Mouse (Mus musculus) CH12.LX (cell line): ENCODE data around the gene Klk6. TPM values are rescaled to one million over a fixed set of nuclear protein-coding genes. Genes with fewer than 3 reads are reported as not detected.

Experiments used
- DNase-seq: peaks from one replicate; pipeline ENCODE4 v3.0.0-alpha.2; 2013; ENCODE audit errors: extremely low read depth
- H3K27ac ChIP-seq: 2 replicates; pipeline ENCODE4 v1.5.1; 2012; ENCODE audit warnings: low read depth, mild to moderate bottlenecking, control low read depth, moderate library complexity; ENCODE audit not compliant: insufficient read depth
- H3K27me3 ChIP-seq: replicated peaks from 2 replicates; pipeline ENCODE3; 2012; ENCODE audit warnings: inconsistent platforms
- H3K36me3 ChIP-seq, 2 experiments: replicated peaks in 1 of 2; 2 replicates each; pipeline versions ENCODE3 to v1.6.1; 2012; ENCODE audit warnings: inconsistent platforms in 1 of 2, low read length in 1 of 2, mild to moderate bottlenecking in 1 of 2, mixed read lengths in 1 of 2, moderate library complexity in 1 of 2; ENCODE audit not compliant: control insufficient read depth in 1 of 2, insufficient read depth in 1 of 2
- H3K4me1 ChIP-seq, 2 experiments: 2 replicates each; pipeline ENCODE4 v1.6.1; 2012; ENCODE audit warnings: inconsistent platforms in 1 of 2, moderate library complexity in 1 of 2; ENCODE audit not compliant: insufficient read depth in 2 of 2, control insufficient read depth in 1 of 2
- H3K4me2 ChIP-seq: 2 replicates; pipeline ENCODE4 v1.6.1; 2012; ENCODE audit warnings: low read depth, mild to moderate bottlenecking, control low read depth; ENCODE audit not compliant: poor library complexity, insufficient read depth, severe bottlenecking
- H3K4me3 ChIP-seq, 3 experiments: fragments of 150-350 bp in 1 of 3; sonication (generic) in 1 of 3; replicated peaks in 1 of 3; 2 replicates each; pipeline versions ENCODE3 to v1.5.1; 2011 to 2012; ENCODE audit warnings: low read depth in 2 of 3, low read length in 2 of 3, mild to moderate bottlenecking in 2 of 3, moderate library complexity in 2 of 3, control low read depth in 1 of 3, improper control_type of control experiment in 1 of 3, inconsistent platforms in 1 of 3, mixed read lengths in 1 of 3; ENCODE audit not compliant: poor library complexity in 1 of 3
- H3K79me2 ChIP-seq: replicated peaks from 2 replicates; pipeline ENCODE4 v1.6.1; 2012; ENCODE audit warnings: mild to moderate bottlenecking, moderate library complexity; ENCODE audit not compliant: control insufficient read depth, poor library complexity, insufficient read depth, severe bottlenecking; ENCODE audit errors: extremely low read depth
- H3K9ac ChIP-seq: 2 replicates; pipeline ENCODE4 v1.6.1; 2012; ENCODE audit warnings: low read depth, mild to moderate bottlenecking, control low read depth, moderate library complexity; ENCODE audit not compliant: insufficient read depth
- H3K9me3 ChIP-seq: replicated peaks from 2 replicates; pipeline ENCODE3; 2012; ENCODE audit warnings: low read length, inconsistent platforms, mixed read lengths
- BHLHE40 ChIP-seq: IDR thresholded peaks from 2 replicates; pipeline ENCODE4 v1.6.1; 2011; ENCODE audit warnings: mild to moderate bottlenecking, low read depth, low read length, improper control_type of control experiment
- CHD1 ChIP-seq: IDR thresholded peaks from 2 replicates; pipeline ENCODE4 v1.6.1; 2012; ENCODE audit warnings: low read depth, low read length, improper control_type of control experiment, inconsistent platforms
- ELF1 ChIP-seq: IDR thresholded peaks from 2 replicates; pipeline ENCODE4 v1.6.1; 2014; ENCODE audit warnings: low read depth, mild to moderate bottlenecking, inconsistent platforms, low read length, improper control_type of control experiment
- EP300 ChIP-seq: IDR thresholded peaks from 2 replicates; pipeline ENCODE4 v1.6.1; 2011; ENCODE audit warnings: low read length, improper control_type of control experiment
- GABPA ChIP-seq: IDR thresholded peaks from 2 replicates; pipeline ENCODE4 v1.6.1; 2012; ENCODE audit warnings: low read depth, low read length, improper control_type of control experiment, inconsistent platforms; ENCODE audit not compliant: insufficient replicate concordance
- MAX ChIP-seq: IDR thresholded peaks from 2 replicates; pipeline ENCODE4 v1.6.1; 2011; ENCODE audit warnings: low read length, improper control_type of control experiment
- MAZ ChIP-seq: IDR thresholded peaks from 2 replicates; pipeline ENCODE4 v1.6.1; 2012; ENCODE audit warnings: low read depth, mild to moderate bottlenecking, inconsistent platforms, low read length, improper control_type of control experiment, moderate library complexity
- MEF2A ChIP-seq: IDR thresholded peaks from 2 replicates; pipeline ENCODE4 v1.6.1; 2014; ENCODE audit warnings: low read depth, mild to moderate bottlenecking, inconsistent platforms, low read length, improper control_type of control experiment, borderline replicate concordance
- MXI1 ChIP-seq: IDR thresholded peaks from 2 replicates; pipeline ENCODE4 v1.6.1; 2011; ENCODE audit warnings: mild to moderate bottlenecking, low read depth, low read length, improper control_type of control experiment
- MYC ChIP-seq: IDR thresholded peaks from 2 replicates; pipeline ENCODE4 v1.6.1; 2011; ENCODE audit warnings: low read depth, mild to moderate bottlenecking, improper control_type of control experiment, low read length
- NRF1 ChIP-seq: IDR thresholded peaks from 2 replicates; pipeline ENCODE4 v1.6.1; 2014; ENCODE audit warnings: low read depth, mild to moderate bottlenecking, inconsistent platforms, low read length, improper control_type of control experiment, moderate library complexity
- POLR2A ChIP-seq: IDR thresholded peaks from 2 replicates; pipeline ENCODE4 v1.6.1; 2011; ENCODE audit warnings: low read depth, mild to moderate bottlenecking, improper control_type of control experiment, low read length
- POLR2AphosphoS2 ChIP-seq: IDR thresholded peaks from 2 replicates; pipeline ENCODE4 v1.6.1; 2011; ENCODE audit warnings: low read depth, low read length, improper control_type of control experiment
- RCOR1 ChIP-seq: conservative IDR thresholded peaks from 2 replicates; pipeline ENCODE4 v1.6.1; 2012; ENCODE audit warnings: low read depth, mild to moderate bottlenecking, inconsistent platforms, low read length, improper control_type of control experiment
- SIN3A ChIP-seq: IDR thresholded peaks from 2 replicates; pipeline ENCODE4 v1.6.1; 2012; ENCODE audit warnings: low read length, improper control_type of control experiment, inconsistent platforms
- SMC3 ChIP-seq: IDR thresholded peaks from 2 replicates; pipeline ENCODE4 v1.6.1; 2011; ENCODE audit warnings: low read depth, low read length, improper control_type of control experiment
- TBP ChIP-seq: conservative IDR thresholded peaks from 2 replicates; pipeline ENCODE4 v1.6.1; 2011; ENCODE audit warnings: low read depth, low read length, improper control_type of control experiment
- TCF12 ChIP-seq: IDR thresholded peaks from 2 replicates; pipeline ENCODE4 v1.6.1; 2014; ENCODE audit warnings: low read depth, mild to moderate bottlenecking, inconsistent platforms, low read length, improper control_type of control experiment
- USF2 ChIP-seq: conservative IDR thresholded peaks from 2 replicates; pipeline ENCODE4 v1.6.1; 2011; ENCODE audit warnings: low read depth, low read length, improper control_type of control experiment
- ZMIZ1 ChIP-seq: IDR thresholded peaks from 2 replicates; pipeline ENCODE4 v1.6.1; 2012; ENCODE audit warnings: low read depth, mild to moderate bottlenecking, inconsistent platforms, low read length, improper control_type of control experiment
- dilution Hi-C: fragments of 300-500 bp; cut with MboI; formaldehyde crosslinking; loops from 2 replicates; pipeline ENCODE4 v1.14.3; 2020; ENCODE audit warnings: low sequenced_read_pairs; ENCODE audit not compliant: extremely low pct_unique_long_range_greater_than_20kb, extremely low pct_ligation_motif_present
- in situ Hi-C: fragments of 300-500 bp; cut with MboI; formaldehyde crosslinking; loops from 3 replicates; pipeline ENCODE4 v1.14.3; 2019; ENCODE audit warnings: low sequenced_read_pairs, low pct_ligation_motif_present, low pct_unique_long_range_greater_than_20kb, mixed read lengths
- polyA plus RNA-seq: library from polyadenylated mRNA; unstranded; fragments of >175 nt; gene quantifications from 2 replicates; pipeline ENCODE4 v1.2.1, GENCODE M21; 2012; ENCODE audit warnings: low read depth; ENCODE audit not compliant: insufficient read length
- total RNA-seq, 2 experiments: library from RNA; depleted of rRNA; stranded (reverse); fragments of 300-350 nt in 1 of 2; fragments of >200 nt in 1 of 2; gene quantifications; 2 replicates each; pipeline ENCODE4 v1.2.3; 2012 to 2014

Klk6 gene
- total and polyA plus RNA-seq, 3 experiments, result not detected

DNA sequence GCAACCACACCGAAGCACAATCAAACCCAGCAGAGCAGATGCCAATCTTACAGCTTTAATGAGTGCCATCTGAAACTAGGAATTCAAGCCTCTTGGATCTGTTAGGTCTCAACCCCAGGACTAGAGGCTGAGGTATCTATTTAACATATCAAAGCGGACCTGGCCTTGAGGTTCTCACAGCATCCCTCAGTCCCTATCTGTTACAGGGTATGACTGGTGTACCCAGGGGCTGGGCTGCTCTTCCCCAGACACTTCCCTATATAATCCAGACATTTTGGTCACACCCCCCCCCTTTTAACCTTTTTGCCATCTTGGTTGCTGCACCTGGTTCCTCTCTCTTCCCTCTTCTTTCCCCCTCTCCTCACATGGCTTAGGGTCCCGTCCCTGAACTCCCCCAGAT lies 49.4 kb downstream of the Klk6 start:
- Histone ChIP-seq H3K27ac (no peak overlapping the region), H3K4me2 (no peak overlapping the region), H3K4me1 (no peaks in the 10 kb centered on the region), H3K4me3 (no peak overlapping the region), H3K36me3 (no peaks in the 10 kb centered on the region), H3K27me3 (peaks cover 61% of the 10 kb centered on the region), H3K9ac (no peak overlapping the region), H3K9me3 (peaks cover 4% of the 10 kb centered on the region)
- in situ Hi-C loops, result no loop called here
- dilution Hi-C loops, result no loop called here
- no peak for DNase-seq
- no peak for TF ChIP-seq USF2
- no peak for TF ChIP-seq TBP
- no peak for TF ChIP-seq NRF1
- TF ChIP-seq CHD1, result no peak
- no peak for TF ChIP-seq TCF12
- TF ChIP-seq, all 38 proteins: peak for 0
- no peaks in the 10 kb centered on the region for H3K79me2 ChIP-seq

GRCm38 (mm10) chr7:43874868-43875375 lies 50.6 kb downstream of the Klk6 start:
- no peak overlapping the region for H3K4me2 ChIP-seq
- DNase-seq, result no peak
- in situ Hi-C loops (no loop called here), dilution Hi-C loops (no loop called here)
- no peak overlapping the region for H3K9ac ChIP-seq
- no peaks in the 10 kb centered on the region for H3K36me3 ChIP-seq
- H3K27me3 ChIP-seq, result peaks cover 60% of the 10 kb centered on the region
- H3K4me3 ChIP-seq, result no peak overlapping the region
- H3K9me3 ChIP-seq, result peaks cover 4% of the 10 kb centered on the region
- TF ChIP-seq MAZ, result no peak
- TF ChIP-seq ZMIZ1, result no peak
- TF ChIP-seq NRF1, result no peak
- TF ChIP-seq USF2, result no peak
- no peak for TF ChIP-seq ELF1
- TF ChIP-seq SMC3, result no peak
- TF ChIP-seq MAX, result no peak
- TF ChIP-seq EP300, result no peak
- no peak for TF ChIP-seq GABPA
- no peak for TF ChIP-seq TCF12
- no peaks in the 10 kb centered on the region for H3K79me2 ChIP-seq
- no peaks in the 10 kb centered on the region for H3K4me1 ChIP-seq
- no peak overlapping the region for H3K27ac ChIP-seq

GRCm38 (mm10) chr7:43876444-43876843 lies 52.1 kb downstream of the Klk6 start:
- Histone ChIP-seq H3K9ac (no peak overlapping the region), H3K9me3 (peaks cover 4% of the 10 kb centered on the region), H3K27me3 (peaks cover 61% of the 10 kb centered on the region), H3K4me2 (no peak overlapping the region), H3K4me1 (peaks cover 0 to 11% of the 10 kb centered on the region in 2 experiments; a peak in 2 of 4 replicates), H3K4me3 (no peak overlapping the region), H3K79me2 (no peaks in the 10 kb centered on the region), H3K27ac (no peak overlapping the region)
- dilution Hi-C loops (no loop called here), in situ Hi-C loops (no loop called here)
- DNase-seq, result no peak
- no peak for TF ChIP-seq MEF2A
- no peak for TF ChIP-seq TBP
- no peak for TF ChIP-seq ELF1
- TF ChIP-seq GABPA, result no peak
- no peak for TF ChIP-seq TCF12
- no peak for TF ChIP-seq MYC
- TF ChIP-seq RCOR1, result no peak
- no peak for TF ChIP-seq POLR2AphosphoS2
- TF ChIP-seq SIN3A, result no peak
- no peak for TF ChIP-seq EP300
- TF ChIP-seq BHLHE40, result no peak
- TF ChIP-seq POLR2A, result no peak
- no peak for TF ChIP-seq MXI1
- TF ChIP-seq, all 38 proteins: peak for 0
- H3K36me3 ChIP-seq, result no peaks in the 10 kb centered on the region
